Comparison of ENCODE assay signal across 21 mouse cellular contexts in the genomic region with DNA sequence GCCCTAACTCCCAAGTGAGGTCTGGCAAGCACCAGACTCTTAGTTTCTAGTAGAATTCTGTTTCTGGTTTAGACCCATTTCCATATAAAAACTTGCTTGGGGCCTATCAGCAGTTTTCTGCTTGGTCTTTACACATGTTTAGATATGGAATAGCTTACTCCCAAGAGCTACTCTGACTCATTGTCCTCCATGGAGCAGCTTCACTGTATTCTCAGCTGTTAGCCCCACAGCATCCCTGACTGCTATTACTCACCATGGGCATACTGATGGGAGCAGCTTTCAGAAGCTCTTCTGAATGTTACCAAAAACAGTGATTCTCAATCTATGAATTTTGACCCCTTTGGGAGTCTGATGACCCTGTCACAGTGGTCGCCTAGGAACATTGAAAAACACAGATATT.
DNase-seq lines count a peak whose midpoint lies in the region; ATAC-seq lines count a peak whose summit lies in the region.
"Had no signal": no experiment of that assay in that cellular context is flagged by ENCODE, and none has a peak within 500 bp of the region (broad histone marks: within the 10 kb centered on the region; RNA-seq: fewer than 3 reads in every experiment).

No protein-coding gene starts in this region.

- H3K4me1 ChIP-seq in hindbrain, embryonic 12.5 days = no peaks in the 10 kb centered on the region
- H3K4me1 ChIP-seq: embryonic facial prominence, embryonic 10.5 days; embryonic facial prominence, embryonic 12.5 days; forebrain, embryonic 13.5 days; forebrain, embryonic 15.5 days had no signal

- WGBS in hindbrain, embryonic 12.5 days = 88% methylated on average over 1 of the region's 1 CpGs

- H3K9ac ChIP-seq in hindbrain, embryonic 12.5 days = no peak overlapping the region
- H3K9ac ChIP-seq: embryonic facial prominence, embryonic 12.5 days; forebrain, embryonic 13.5 days; forebrain, embryonic 15.5 days; forebrain, postnatal 0 days had no signal

- 0 out of 2 replicates have a peak, but pooled peaks cover 3% of the 10 kb centered on the region for H3K9me3 ChIP-seq in hindbrain, embryonic 12.5 days (replicated peaks)
- H3K9me3 ChIP-seq: embryonic facial prominence, embryonic 10.5 days; embryonic facial prominence, embryonic 12.5 days; forebrain, embryonic 15.5 days; G1E had no signal

- DNase-seq in 3T3-L1 (ENCODE audit: low read depth, low spot score) (peak; percentile 51), NIH3T3 (ENCODE audit: low read depth) (peak; percentile 80)
- no peak for DNase-seq in cerebellum, adult 11 months
- no peak for DNase-seq in kidney, postnatal 36 days
- DNase-seq: adrenal gland, adult 2 months; adrenal gland, postnatal 10 days; adrenal gland, postnatal 25 days; cerebellum, adult 11-12 months; cerebellum, adult 2 months; cerebellum, adult 9-10 months; cerebellum, postnatal 10 days; cerebellum, postnatal 25 days; forebrain, postnatal 0 days had no signal

- H3K36me3 ChIP-seq in hindbrain, embryonic 12.5 days = no peaks in the 10 kb centered on the region
- H3K36me3 ChIP-seq: embryonic facial prominence, embryonic 10.5 days; embryonic facial prominence, embryonic 12.5 days; forebrain, embryonic 15.5 days; G1E had no signal

- H3K4me3 ChIP-seq in hindbrain, embryonic 12.5 days = no peak overlapping the region
- H3K4me3 ChIP-seq: embryonic facial prominence, embryonic 10.5 days; embryonic facial prominence, embryonic 12.5 days; forebrain, embryonic 13.5 days; forebrain, embryonic 15.5 days had no signal

- H3K4me2 ChIP-seq in hindbrain, embryonic 12.5 days (replicated peaks) = no peak overlapping the region
- H3K4me2 ChIP-seq: embryonic facial prominence, embryonic 12.5 days; forebrain, embryonic 13.5 days; forebrain, embryonic 15.5 days had no signal

- no peak overlapping the region for H3K27ac ChIP-seq in hindbrain, embryonic 12.5 days
- H3K27ac ChIP-seq: embryonic facial prominence, embryonic 10.5 days; embryonic facial prominence, embryonic 12.5 days; forebrain, embryonic 13.5 days; forebrain, embryonic 15.5 days had no signal

- no peak for ATAC-seq in hindbrain, embryonic 12.5 days (ENCODE audit: low FRiP score)
- ATAC-seq: CD4-positive, CD25-positive, alpha-beta regulatory T cell, adult 4 months; forebrain, embryonic 13.5 days; forebrain, embryonic 15.5 days; forebrain, postnatal 0 days had no signal

- no peaks in the 10 kb centered on the region for H3K27me3 ChIP-seq in hindbrain, embryonic 12.5 days
- H3K27me3 ChIP-seq: CH12.LX; embryonic facial prominence, embryonic 12.5 days; forebrain, embryonic 13.5 days; forebrain, embryonic 15.5 days had no signal

Comparison
In these comparisons a context has a peak if more than half of its experiments do, and no peak if none do; other contexts are left out.
1. DNase-seq: peak in 3T3-L1 (single experiment) and NIH3T3 (single experiment); none in cerebellum, adult 11 months (single experiment) and kidney, postnatal 36 days (0 of 2).